Mouse (Mus musculus): ENCODE data around the gene Pax3. TPM values are rescaled to one million over a fixed set of nuclear protein-coding genes. Genes with fewer than 3 reads are reported as not detected.

The Pax3 gene
- polyA plus RNA-seq, 1 experiment from 2014 or later, result 49.2 TPM

- DNase-seq (ENCODE audit: low spot score) (peak; percentile 45), ATAC-seq (ENCODE audit: low FRiP score) (no peak)
- Histone ChIP-seq H3K4me2 (replicated peaks; ENCODE audit: low read depth, low read length) (peak overlapping the region; percentile 62), H3K9ac (ENCODE audit: low read depth, low read length) (peak overlapping the region; percentile 77), H3K27me3 (ENCODE audit: control insufficient read depth, insufficient read depth, low read length) (peaks cover 52% of the 10 kb centered on the region), H3K36me3 (ENCODE audit: control insufficient read depth, insufficient read depth, low read length) (no peaks in the 10 kb centered on the region), H3K4me1 (replicated peaks; ENCODE audit: control insufficient read depth, insufficient read depth, low read length) (0 out of 2 replicates have a peak, but pooled peaks cover 5% of the 10 kb centered on the region), H3K4me3 (ENCODE audit: low read depth, low read length) (peak overlapping the region; percentile 61), H3K9me3 (ENCODE audit: control insufficient read depth, low read length) (no peaks in the 10 kb centered on the region), H3K27ac (ENCODE audit: low read depth, low read length) (peak overlapping the region; percentile 65)
- 2% methylated on average over 6 of the region's 6 CpGs for WGBS
Measured at GRCm38 (mm10) chr1:78194381-78195047, 2.4 kb downstream of the Pax3 start.

- no peak for ATAC-seq (ENCODE audit: low FRiP score)
- H3K4me1 ChIP-seq (replicated peaks; ENCODE audit: control insufficient read depth, insufficient read depth, low read length), result no peaks in the 10 kb centered on the region
- 3% methylated on average over 20 of the region's 20 CpGs for WGBS
Measured at GRCm38 (mm10) chr1:78193465-78193991, 3.4 kb downstream of the Pax3 start.

GRCm38 (mm10) chr1:78192746-78193464 is 4.0 kb downstream of the Pax3 start:
- DNase-seq (ENCODE audit: low spot score), result peak; percentile 58
- no peaks in the 10 kb centered on the region for H3K9me3 ChIP-seq (ENCODE audit: control insufficient read depth, low read length)
- WGBS, result 2% methylated on average over 20 of the region's 20 CpGs
- no peaks in the 10 kb centered on the region for H3K36me3 ChIP-seq (ENCODE audit: control insufficient read depth, insufficient read depth, low read length)
- H3K4me1 ChIP-seq (replicated peaks; ENCODE audit: control insufficient read depth, insufficient read depth, low read length), result no peaks in the 10 kb centered on the region
- H3K4me3 ChIP-seq (ENCODE audit: low read depth, low read length), result peak overlapping the region; percentile 61
- H3K9ac ChIP-seq (ENCODE audit: low read depth, low read length), result peak overlapping the region; percentile 70
- H3K27me3 ChIP-seq (ENCODE audit: control insufficient read depth, insufficient read depth, low read length), result peaks cover 43% of the 10 kb centered on the region
- no peak for ATAC-seq (ENCODE audit: low FRiP score)
- peak overlapping the region; percentile 93 for H3K27ac ChIP-seq (ENCODE audit: low read depth, low read length)
- H3K4me2 ChIP-seq (replicated peaks; ENCODE audit: low read depth, low read length), result peak overlapping the region; percentile 62

More at GRCm38 (mm10) chr1:78193465-78193991, 3.4 kb downstream of the Pax3 start:
- H3K9me3 ChIP-seq (ENCODE audit: control insufficient read depth, low read length), result no peaks in the 10 kb centered on the region
- no peaks in the 10 kb centered on the region for H3K36me3 ChIP-seq (ENCODE audit: control insufficient read depth, insufficient read depth, low read length)
- DNase-seq (ENCODE audit: low spot score), result peak; percentile 70
- peak overlapping the region; percentile 67 for H3K27ac ChIP-seq (ENCODE audit: low read depth, low read length)
- H3K9ac ChIP-seq (ENCODE audit: low read depth, low read length), result peak overlapping the region; percentile 70
- peaks cover 43% of the 10 kb centered on the region for H3K27me3 ChIP-seq (ENCODE audit: control insufficient read depth, insufficient read depth, low read length)
- H3K4me2 ChIP-seq (replicated peaks; ENCODE audit: low read depth, low read length), result peak overlapping the region; percentile 62
- peak overlapping the region; percentile 61 for H3K4me3 ChIP-seq (ENCODE audit: low read depth, low read length)

GRCm38 (mm10) chr1:78192217-78192735 is 4.7 kb downstream of the Pax3 start:
- peak overlapping the region; percentile 93 for H3K27ac ChIP-seq (ENCODE audit: low read depth, low read length)
- peak overlapping the region; percentile 62 for H3K4me2 ChIP-seq (replicated peaks; ENCODE audit: low read depth, low read length)
- H3K9ac ChIP-seq (ENCODE audit: low read depth, low read length), result peak overlapping the region; percentile 70
- 0 out of 2 replicates have a peak, but pooled peaks cover 3% of the 10 kb centered on the region for H3K4me1 ChIP-seq (replicated peaks; ENCODE audit: control insufficient read depth, insufficient read depth, low read length)
- peak; percentile 62 for DNase-seq (ENCODE audit: low spot score)
- peak overlapping the region; percentile 61 for H3K4me3 ChIP-seq (ENCODE audit: low read depth, low read length)
- WGBS, result 5% methylated on average over 19 of the region's 19 CpGs
- ATAC-seq (ENCODE audit: low FRiP score), result no peak
- peaks cover 40% of the 10 kb centered on the region for H3K27me3 ChIP-seq (ENCODE audit: control insufficient read depth, insufficient read depth, low read length)
- no peaks in the 10 kb centered on the region for H3K9me3 ChIP-seq (ENCODE audit: control insufficient read depth, low read length)
- no peaks in the 10 kb centered on the region for H3K36me3 ChIP-seq (ENCODE audit: control insufficient read depth, insufficient read depth, low read length)

GRCm38 (mm10) chr1:78191761-78192160 is 5.2 kb downstream of the Pax3 start:
- H3K27ac ChIP-seq (ENCODE audit: low read depth, low read length), result peak overlapping the region; percentile 93
- peak overlapping the region; percentile 70 for H3K9ac ChIP-seq (ENCODE audit: low read depth, low read length)
- peaks cover 35% of the 10 kb centered on the region for H3K27me3 ChIP-seq (ENCODE audit: control insufficient read depth, insufficient read depth, low read length)
- no peak for ATAC-seq (ENCODE audit: low FRiP score)
- no peaks in the 10 kb centered on the region for H3K36me3 ChIP-seq (ENCODE audit: control insufficient read depth, insufficient read depth, low read length)
- WGBS, result 30% methylated on average over 1 of the region's 1 CpGs
- peak; percentile 37 for DNase-seq (ENCODE audit: low spot score)
- no peaks in the 10 kb centered on the region for H3K9me3 ChIP-seq (ENCODE audit: control insufficient read depth, low read length)
- H3K4me2 ChIP-seq (replicated peaks; ENCODE audit: low read depth, low read length), result peak overlapping the region; percentile 62
- H3K4me1 ChIP-seq (replicated peaks; ENCODE audit: control insufficient read depth, insufficient read depth, low read length), result 0 out of 2 replicates have a peak, but pooled peaks cover 3% of the 10 kb centered on the region
- peak overlapping the region; percentile 61 for H3K4me3 ChIP-seq (ENCODE audit: low read depth, low read length)

- peak overlapping the region; percentile 62 for H3K4me2 ChIP-seq (replicated peaks; ENCODE audit: low read depth, low read length)
- peak overlapping the region; percentile 61 for H3K4me3 ChIP-seq (ENCODE audit: low read depth, low read length)
- H3K9ac ChIP-seq (ENCODE audit: low read depth, low read length), result peak overlapping the region; percentile 70
- DNase-seq (ENCODE audit: low spot score) (no peak), ATAC-seq (ENCODE audit: low FRiP score) (no peak)
- H3K27me3 ChIP-seq (ENCODE audit: control insufficient read depth, insufficient read depth, low read length), result peaks cover 34% of the 10 kb centered on the region
- WGBS, result 30% methylated on average over 1 of the region's 1 CpGs
- 0 out of 2 replicates have a peak, but pooled peaks cover 3% of the 10 kb centered on the region for H3K4me1 ChIP-seq (replicated peaks; ENCODE audit: control insufficient read depth, insufficient read depth, low read length)
- peak overlapping the region; percentile 93 for H3K27ac ChIP-seq (ENCODE audit: low read depth, low read length)
- no peaks in the 10 kb centered on the region for H3K36me3 ChIP-seq (ENCODE audit: control insufficient read depth, insufficient read depth, low read length)
- H3K9me3 ChIP-seq (ENCODE audit: control insufficient read depth, low read length), result no peaks in the 10 kb centered on the region
Measured at GRCm38 (mm10) chr1:78191331-78191730, 5.6 kb downstream of the Pax3 start.

- ATAC-seq (ENCODE audit: low FRiP score), result peak; percentile 82
Measured at GRCm38 (mm10) chr1:78190386-78191111, 6.4 kb downstream of the Pax3 start.

More at GRCm38 (mm10) chr1:78190386-78191111, 6.4 kb downstream of the Pax3 start:
- 4% methylated on average over 12 of the region's 12 CpGs for WGBS
- peak overlapping the region; percentile 70 for H3K9ac ChIP-seq (ENCODE audit: low read depth, low read length)
- DNase-seq (ENCODE audit: low spot score), result peak; percentile 71
- peak overlapping the region; percentile 62 for H3K4me2 ChIP-seq (replicated peaks; ENCODE audit: low read depth, low read length)
- H3K27me3 ChIP-seq (ENCODE audit: control insufficient read depth, insufficient read depth, low read length), result peaks cover 35% of the 10 kb centered on the region
- peak overlapping the region; percentile 93 for H3K27ac ChIP-seq (ENCODE audit: low read depth, low read length)
- H3K4me1 ChIP-seq (replicated peaks; ENCODE audit: control insufficient read depth, insufficient read depth, low read length), result 0 out of 2 replicates have a peak, but pooled peaks cover 3% of the 10 kb centered on the region
- H3K4me3 ChIP-seq (ENCODE audit: low read depth, low read length), result peak overlapping the region; percentile 61
- H3K36me3 ChIP-seq (ENCODE audit: control insufficient read depth, insufficient read depth, low read length), result no peaks in the 10 kb centered on the region
- H3K9me3 ChIP-seq (ENCODE audit: control insufficient read depth, low read length), result no peaks in the 10 kb centered on the region

All from hindbrain, embryonic 11.5 days (tissue).